Mouse (Mus musculus) cerebellum, adult 2 months (tissue): ENCODE measurements around the gene Acsbg1.

Source experiments
- CTCF ChIP-seq: fragments of 200-500 bp; IDR thresholded peaks from 2 replicates; pipeline ENCODE4 v1.5.1; 2011; ENCODE audit warnings: low read depth, mild to moderate bottlenecking, control low read depth, low read length, moderate library complexity, borderline replicate concordance; ENCODE audit not compliant: insufficient read depth
- POLR2A ChIP-seq: fragments of 200-500 bp; IDR thresholded peaks from 2 replicates; pipeline ENCODE4 v1.6.1; 2011; ENCODE audit warnings: low read length, control low read depth, borderline replicate concordance; ENCODE audit not compliant: insufficient read depth

DNA sequence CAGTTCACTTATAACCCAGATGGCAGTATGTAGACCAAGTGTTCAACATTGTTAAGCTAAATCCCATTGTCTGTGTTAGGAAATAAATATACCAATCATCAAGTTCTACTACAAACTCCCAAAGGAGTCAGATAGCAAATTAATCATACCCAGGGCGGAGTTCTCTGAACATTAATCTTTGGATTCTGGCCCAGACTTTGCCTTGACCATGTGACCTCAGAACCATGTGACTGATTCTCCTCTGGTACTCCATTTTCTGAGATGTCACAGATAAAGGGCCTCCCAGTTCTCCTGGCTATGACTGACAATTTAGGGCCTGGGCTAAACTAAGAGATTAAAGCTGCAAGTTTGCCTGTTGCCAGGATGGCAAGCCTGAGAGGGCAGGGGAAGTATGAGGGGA lies 12.3 kb downstream of the Acsbg1 start:
- TF ChIP-seq CTCF (no peak), POLR2A (no peak)
